Mouse (Mus musculus) heart, adult 18-20 months (tissue): ENCODE data around the gene Enthd1. TPM values are rescaled to one million over a fixed set of nuclear protein-coding genes. Genes with fewer than 3 reads are reported as not detected.
A peak's percentile ranks its signal among the peaks of the same experiment; 100 is the strongest.
"Not testable (repeated sequence)": the region's sequence is repeated elsewhere in the genome, so short reads cannot be mapped to it uniquely, and the experiment has no call there.

Experiments used
- DNase-seq, 2 experiments: peaks; one replicate each; pipeline ENCODE4 v3.0.0; 2021 to 2022; ENCODE audit warnings: mixed read lengths in 1 of 2
- total RNA-seq, 2 experiments: library from RNA; stranded (reverse); gene quantifications; 2 replicates each; pipeline ENCODE4 v1.2.3; 2021

The Enthd1 gene
- total RNA-seq, 2 experiments from 2014 or later, result not detected

DNA sequence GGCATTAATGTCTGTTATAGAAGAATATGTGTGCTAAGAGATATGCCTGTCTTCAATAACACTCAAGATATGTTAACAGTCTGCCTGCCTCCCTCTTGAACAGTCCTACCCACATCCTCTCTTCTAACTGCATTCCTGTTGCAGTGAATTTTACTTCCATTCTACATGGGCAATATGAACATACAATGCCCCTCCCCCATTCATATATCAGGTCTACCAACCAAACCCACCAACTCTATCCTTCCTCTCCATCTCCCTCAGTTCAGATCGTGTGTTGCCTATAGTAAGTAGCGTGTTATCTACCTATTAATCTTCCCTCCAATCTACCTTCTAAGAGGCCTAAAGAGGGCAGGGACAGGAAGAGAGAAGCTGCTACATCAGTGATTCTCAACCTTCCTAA, 26.9 kb downstream of the Enthd1 start:
- DNase-seq, result no peak

- DNase-seq, result no peak
Measured at GRCm38 (mm10) chr15:80536051-80536450, 28.9 kb downstream of the Enthd1 start.

DNA sequence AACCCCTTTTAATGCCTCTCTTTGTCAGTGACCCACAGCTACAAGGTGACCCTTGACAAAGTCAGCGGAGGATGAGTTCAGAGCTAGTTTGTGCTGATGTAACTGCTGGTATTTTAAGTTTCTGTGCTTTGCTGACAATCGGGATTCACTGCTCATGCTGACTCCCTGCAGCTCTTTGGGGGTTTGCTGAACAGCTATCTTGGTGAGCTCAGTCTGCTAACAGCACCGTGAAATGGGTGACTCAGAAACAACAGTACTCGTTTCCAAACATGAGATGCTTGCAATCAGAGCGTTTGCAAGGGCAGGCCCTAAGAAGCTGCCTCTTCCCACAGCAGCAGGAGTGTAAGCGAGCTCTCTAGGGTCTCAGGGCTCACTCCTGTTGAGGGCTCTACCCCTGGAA, 31.7 kb downstream of the Enthd1 start:
- no peak for DNase-seq

- DNase-seq, result no peak
Measured at GRCm38 (mm10) chr15:80532281-80533072, 32.5 kb downstream of the Enthd1 start.

- DNase-seq, result no peak
Measured at GRCm38 (mm10) chr15:80531026-80531425, 33.9 kb downstream of the Enthd1 start.

DNA sequence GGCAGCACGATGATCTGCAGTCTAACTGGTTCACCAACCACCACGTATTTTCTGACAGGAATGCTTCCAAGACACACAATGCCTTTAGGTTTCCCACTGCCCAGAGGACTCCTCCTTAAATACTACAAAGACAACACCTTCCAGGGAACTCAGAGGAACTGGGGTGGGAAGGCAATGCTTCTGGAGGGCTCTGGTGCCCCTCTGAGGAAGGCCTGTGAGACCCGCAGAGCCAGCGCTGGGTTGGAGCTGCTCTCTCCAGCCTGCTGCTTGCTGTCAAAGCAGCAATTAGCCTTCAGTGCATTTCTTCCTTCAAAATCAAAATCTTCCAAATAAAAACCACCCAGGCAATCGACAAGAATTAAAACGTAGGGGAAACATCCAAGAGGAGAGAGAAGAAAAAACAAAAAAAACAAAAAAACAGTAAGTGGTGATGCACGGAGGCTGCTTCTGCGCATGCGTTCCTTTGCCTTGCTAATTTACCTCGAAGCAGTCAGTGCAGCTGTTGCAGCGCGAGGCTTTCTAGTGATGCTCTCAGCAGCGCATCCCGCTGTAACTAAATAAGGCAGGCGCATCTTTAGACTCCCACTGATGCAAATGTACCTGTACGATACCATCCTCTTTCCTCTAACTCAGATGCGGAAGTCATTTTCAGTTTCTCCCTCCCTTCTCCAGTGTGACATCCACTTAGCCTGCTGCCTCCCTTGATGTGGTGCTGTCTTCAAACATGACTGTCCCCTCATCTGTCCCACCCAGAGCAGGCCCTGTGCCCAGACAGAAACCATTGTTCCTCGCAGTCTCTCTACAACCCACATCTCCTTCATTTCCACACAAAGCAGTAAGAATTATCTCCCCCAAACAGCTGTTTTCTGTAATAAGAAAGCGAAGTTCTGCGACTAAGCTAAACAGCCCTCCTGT, 34.7 kb downstream of the Enthd1 start:
- no peak for DNase-seq

DNA sequence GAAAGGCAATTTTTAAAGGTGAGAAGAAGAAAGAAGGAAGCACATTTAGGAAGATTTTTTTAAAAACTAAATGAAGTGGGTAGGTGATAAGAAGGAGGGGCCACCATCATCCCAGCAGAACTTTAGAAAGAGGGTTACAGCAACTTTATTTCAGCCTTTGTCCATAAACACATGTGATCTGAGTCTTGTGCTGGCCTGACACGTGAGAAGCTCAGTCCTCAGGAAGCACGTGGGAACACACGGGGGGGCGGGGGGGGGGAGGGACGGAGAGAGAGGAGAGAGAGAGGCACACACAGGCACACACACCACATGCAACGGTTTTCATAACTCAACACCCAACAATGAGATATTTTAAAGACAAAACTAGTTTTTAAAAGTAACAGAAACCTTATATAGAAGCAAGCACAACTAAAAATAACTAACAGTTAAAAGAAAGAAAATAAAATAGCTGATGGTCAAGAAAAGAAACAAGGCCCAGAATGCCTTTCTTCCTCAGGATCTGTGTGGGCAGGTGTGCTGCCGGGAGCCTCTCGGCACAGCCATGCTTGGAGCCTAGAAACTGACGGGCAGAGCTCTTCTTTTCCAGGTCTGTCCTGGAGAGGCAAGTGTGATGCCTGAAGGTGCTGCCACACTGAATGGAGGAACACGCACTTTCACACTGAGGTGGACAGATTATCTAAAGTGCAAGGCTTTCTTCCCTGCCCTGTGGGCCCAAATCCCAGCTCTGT, 43.1 kb downstream of the Enthd1 start:
- peak; percentile 7 to 12 for DNase-seq

GRCm38 (mm10) chr15:80519931-80520330, 45.0 kb downstream of the Enthd1 start:
- no peak for DNase-seq

GRCm38 (mm10) chr15:80518567-80519223, 46.3 kb downstream of the Enthd1 start:
- no peak for DNase-seq

GRCm38 (mm10) chr15:80517996-80518395, 47.0 kb downstream of the Enthd1 start:
- peak in 1 of 2 experiments; percentile 9 for DNase-seq

DNA sequence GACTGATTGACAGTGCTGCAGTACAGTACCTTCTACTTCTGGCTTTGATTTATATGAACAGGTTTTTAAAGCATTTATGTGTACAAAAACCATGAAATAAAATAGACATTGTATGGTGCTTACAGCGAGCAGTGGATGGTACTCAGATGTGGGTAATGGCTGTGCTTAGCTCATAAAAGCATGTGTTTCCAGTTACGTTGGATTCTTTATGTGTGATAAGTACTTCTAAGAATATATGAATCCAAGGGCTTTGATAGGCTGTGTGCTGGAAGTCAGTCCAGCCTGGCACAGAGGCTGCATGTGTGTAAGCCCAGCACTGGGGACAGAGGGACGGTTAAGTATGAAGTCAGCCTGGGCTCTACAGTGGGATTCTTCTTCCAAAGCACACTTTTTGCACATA, 48.4 kb downstream of the Enthd1 start:
- no peak for DNase-seq

GRCm38 (mm10) chr15:80505086-80505485, 59.9 kb downstream of the Enthd1 start:
- no peak for DNase-seq

- DNase-seq, result not testable (repeated sequence)
Measured at GRCm38 (mm10) chr15:80503155-80503554, 61.8 kb downstream of the Enthd1 start.

- no peak for DNase-seq
Measured at GRCm38 (mm10) chr15:80502741-80503140, 62.2 kb downstream of the Enthd1 start.

DNA sequence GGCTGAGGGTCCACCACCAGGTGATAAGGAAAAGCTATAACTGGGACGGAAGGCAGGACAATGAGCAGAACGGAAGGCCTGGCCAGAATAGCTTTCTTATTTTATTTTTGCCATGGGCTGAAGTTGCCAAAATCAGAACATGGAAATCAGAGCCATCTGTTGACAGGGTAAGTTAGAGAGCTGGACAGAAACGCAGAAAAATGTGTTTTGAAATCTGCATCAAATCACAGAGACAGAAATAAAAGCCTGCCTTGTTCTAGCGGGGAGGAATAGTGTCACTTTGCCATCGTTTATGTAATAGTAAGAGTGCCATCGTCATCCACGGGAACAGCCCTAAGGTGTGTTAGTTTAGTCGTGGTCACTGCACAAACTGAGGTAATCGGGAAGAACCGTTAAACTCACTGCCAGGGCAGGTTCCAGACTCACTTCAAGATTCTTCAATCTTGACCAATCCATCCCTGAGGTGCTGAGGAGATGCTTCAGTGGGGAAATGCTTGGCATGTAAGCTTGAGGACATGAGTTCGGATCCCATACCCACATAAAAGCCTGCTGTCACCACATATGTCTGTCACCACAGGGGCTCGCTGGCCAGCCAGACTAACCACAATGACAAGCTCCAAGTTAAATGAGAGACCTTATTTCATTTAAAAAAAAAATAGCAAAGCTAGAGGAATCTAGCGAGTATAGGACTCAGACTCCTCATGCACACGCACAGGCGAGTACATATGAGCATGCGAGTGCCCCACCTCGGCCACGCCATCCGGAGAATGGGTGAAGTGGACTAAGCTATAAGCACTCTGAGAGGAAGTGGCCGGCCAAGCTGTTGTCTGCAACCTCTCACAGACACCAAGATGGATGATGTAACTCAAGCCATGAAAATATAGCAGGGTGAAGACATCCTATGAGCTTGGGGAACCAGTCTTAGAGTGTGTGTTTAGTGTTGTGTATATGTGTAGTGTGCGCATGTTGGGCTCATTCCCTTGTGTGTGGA, 63.6 kb downstream of the Enthd1 start:
- DNase-seq, result no peak

GRCm38 (mm10) chr15:80500426-80500825, 64.5 kb downstream of the Enthd1 start:
- no peak for DNase-seq

DNA sequence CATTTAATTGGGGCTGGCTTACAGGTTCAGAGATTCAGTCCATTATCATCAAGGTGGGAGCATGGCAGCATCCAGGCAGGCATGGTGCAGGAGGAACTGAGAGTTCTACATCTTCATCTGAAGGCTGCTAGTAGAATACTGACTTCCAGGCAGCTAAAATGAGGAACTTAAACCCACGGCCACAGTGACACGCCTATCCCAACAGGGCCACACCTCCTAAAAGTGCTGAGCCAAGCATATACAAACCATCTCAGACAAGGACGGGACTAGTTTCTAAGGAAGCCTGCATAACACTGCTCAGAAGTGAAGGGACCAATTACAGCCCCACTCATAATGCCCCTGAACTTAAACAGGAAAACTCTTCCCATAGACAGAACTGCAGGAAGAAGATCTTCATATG, 67.2 kb downstream of the Enthd1 start:
- peak in 1 of 2 experiments; percentile 42 for DNase-seq

GRCm38 (mm10) chr15:80491505-80491904, 73.5 kb downstream of the Enthd1 start:
- no peak for DNase-seq

DNA sequence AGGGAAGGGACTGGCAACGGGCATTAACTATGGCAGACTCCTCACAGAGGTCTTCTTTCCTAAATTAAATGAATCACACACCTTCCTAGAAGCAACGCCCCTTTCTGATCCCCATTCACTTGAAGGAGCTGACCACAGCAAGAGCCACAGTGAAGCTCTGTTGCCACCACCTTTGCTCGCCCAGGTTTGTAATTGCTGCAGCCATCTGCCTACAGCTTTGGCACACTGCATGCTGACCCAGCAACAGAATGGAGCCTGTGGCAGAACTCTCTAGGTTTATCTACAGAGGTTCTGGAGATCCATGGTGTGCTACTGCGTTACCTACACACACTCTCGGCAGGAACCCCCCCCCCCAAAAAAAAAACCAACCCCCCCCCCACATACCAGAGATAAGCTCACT, 74.8 kb downstream of the Enthd1 start:
- DNase-seq, result no peak

DNA sequence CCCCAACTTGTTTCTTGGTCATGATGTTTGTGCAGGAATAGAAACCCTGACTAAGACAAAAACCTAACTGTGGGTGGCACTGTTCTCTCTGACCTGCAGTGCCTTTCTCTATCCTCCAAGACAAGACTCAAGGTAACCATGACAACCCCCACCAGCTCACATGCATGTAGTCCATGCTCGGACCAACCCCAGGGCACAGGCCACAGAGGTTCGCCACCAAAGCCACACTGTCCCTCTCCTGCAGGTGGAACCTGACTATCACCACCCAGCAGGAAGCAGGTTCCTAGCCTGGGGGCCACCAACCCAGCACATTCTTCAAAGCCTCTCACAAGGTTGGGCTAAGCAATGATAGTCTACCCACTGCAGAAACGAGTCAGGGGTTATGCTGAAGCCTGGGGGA, 76.3 kb downstream of the Enthd1 start:
- no peak for DNase-seq

DNA sequence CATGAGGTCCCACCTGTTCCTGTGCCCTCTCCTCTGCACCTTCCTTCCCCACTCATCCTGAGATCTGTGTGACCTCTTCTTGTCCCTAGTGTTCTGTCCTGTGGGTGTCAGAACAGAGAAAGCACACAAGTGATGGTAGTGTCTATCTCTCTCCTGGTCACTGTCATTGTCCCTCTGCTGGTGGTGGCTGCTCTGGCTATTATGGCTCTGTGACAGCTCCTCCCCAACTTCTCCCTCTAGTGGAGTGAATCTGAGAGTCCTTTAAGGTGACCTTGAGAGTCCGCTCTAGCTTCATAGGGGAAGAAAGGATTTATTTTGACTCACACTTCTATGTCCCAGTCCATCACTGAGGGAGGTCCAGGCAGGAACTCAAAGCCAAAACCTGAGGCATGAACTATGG, 79.4 kb downstream of the Enthd1 start:
- DNase-seq, result no peak
